Mouse (Mus musculus) spleen, adult 2 months (tissue): ENCODE data around the gene Ddx42.
"Not testable (repeated sequence)": the region's sequence is repeated elsewhere in the genome, so short reads cannot be mapped to it uniquely, and the experiment has no call there.

Experiments
- CTCF ChIP-seq: fragments of 200-500 bp; IDR thresholded peaks from 2 replicates; pipeline ENCODE4 v1.5.1; 2011; ENCODE audit warnings: mild to moderate bottlenecking, inconsistent platforms; ENCODE audit not compliant: insufficient read depth, insufficient read length, insufficient replicate concordance; ENCODE audit errors: extremely low read depth
- POLR2A ChIP-seq: fragments of 200-500 bp; IDR thresholded peaks from 2 replicates; pipeline ENCODE4 v1.6.1; 2011; ENCODE audit warnings: low read depth, low read length, inconsistent platforms

DNA sequence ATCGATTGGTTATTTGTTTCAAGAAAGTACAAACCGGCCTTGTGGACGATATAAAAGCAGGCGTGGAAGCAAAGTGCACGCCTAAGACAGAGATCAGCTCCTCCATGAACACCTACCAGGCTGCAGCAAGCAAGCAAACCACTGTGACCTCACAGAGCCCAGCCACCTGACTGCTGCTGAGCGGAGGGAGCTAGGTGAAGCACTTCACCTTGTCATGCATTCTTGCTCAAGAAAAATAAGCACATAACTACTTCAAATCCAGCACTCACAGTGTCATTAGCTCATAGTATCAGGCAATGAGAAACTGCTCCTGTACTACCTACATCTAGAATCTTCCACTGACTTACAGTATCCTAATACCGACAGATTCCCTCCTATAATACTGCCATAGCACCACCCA, 16.7 kb upstream of the Ddx42 start:
- not testable (repeated sequence) for TF ChIP-seq POLR2A, CTCF
